Mouse (Mus musculus) left cerebral cortex, postnatal 25 days (tissue): ENCODE measurements around the gene Olfr1298. TPM values are rescaled to one million over a fixed set of nuclear protein-coding genes. Genes with fewer than 3 reads are reported as not detected.

Source experiments
- DNase-seq, 2 experiments: peaks; one replicate each; pipeline ENCODE4 v3.0.0; 2022; ENCODE audit warnings: low spot score in 2 of 2, mixed read lengths in 1 of 2
- intact Hi-C: fragments of 180-260 bp; cut with DNase I; formaldehyde crosslinking; loops from one replicate; pipeline ENCODE4 v1.15.1; 2025
- total RNA-seq, 2 experiments: library from RNA; stranded (reverse); gene quantifications; 2 replicates each; pipeline ENCODE4 v1.2.3; 2021

The Olfr1298 gene
- not detected for total RNA-seq

- intact Hi-C loops: no loop called here
- no peak for DNase-seq
Observed at GRCm38 (mm10) chr2:111649101-111649500, at the start of gene Olfr1298. Olfr1298 (minus strand) TSS chr2:111649201.

GRCm38 (mm10) chr2:111661119-111661518 lies 12.1 kb upstream of the Olfr1298 start, which contains the start of gene Olfr1299:
Olfr1299 (plus strand) TSS chr2:111661419.
- no peak for DNase-seq
- intact Hi-C loops: no loop called here

DNA sequence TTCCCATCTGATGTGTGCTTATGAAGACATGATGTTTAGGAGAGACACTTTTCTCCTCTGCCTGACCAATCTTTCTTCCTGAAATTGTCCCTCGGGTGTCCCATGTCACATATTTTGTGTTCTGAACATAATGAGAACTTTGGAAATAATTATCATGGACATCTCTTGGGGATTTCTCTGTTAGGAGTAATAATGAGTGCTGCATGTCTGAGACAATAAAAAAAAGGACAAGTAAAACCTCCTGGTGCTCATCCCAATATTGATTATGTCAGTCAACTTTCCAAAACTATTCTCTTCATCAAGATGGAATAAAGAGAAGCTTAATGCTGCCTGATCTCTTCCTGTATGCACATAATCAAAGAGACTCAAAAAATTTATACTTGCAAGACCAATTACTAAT lies 22.6 kb downstream of the Olfr1298 start, which contains the start of gene Olfr1297:
Gene Olfr1297, minus strand, starts transcription at position 101 of the 400 bp plus-strand sequence.
- intact Hi-C loops: no loop called here
- DNase-seq: no peak

Other genes starting within 250 kb of the Olfr1298 start
- gene Olfr1286, start 226.1 kb downstream of the Olfr1298 start, total RNA-seq: not detected
- not detected for gene Olfr1287, start 200.1 kb downstream of the Olfr1298 start, total RNA-seq
- gene Olfr1288, start 175.1 kb downstream of the Olfr1298 start, total RNA-seq: not detected
- gene Olfr1289, start 168.4 kb downstream of the Olfr1298 start, total RNA-seq: not detected
- not detected for gene Olfr1290, start 155.4 kb downstream of the Olfr1298 start, total RNA-seq
- not detected for gene Olfr1291-ps1, start 152.0 kb downstream of the Olfr1298 start, total RNA-seq
- not detected for gene Olfr1293-ps, start 124.0 kb downstream of the Olfr1298 start, total RNA-seq
- gene Olfr1294, start 108.9 kb downstream of the Olfr1298 start, total RNA-seq: not detected
- gene Olfr1295, start 79.5 kb downstream of the Olfr1298 start, total RNA-seq: not detected
- not detected for gene Olfr1297, start 22.7 kb downstream of the Olfr1298 start, total RNA-seq
- gene Olfr1299, start 12.2 kb upstream of the Olfr1298 start, total RNA-seq: not detected
- not detected for gene Olfr1301, start 101.8 kb upstream of the Olfr1298 start, total RNA-seq
- not detected for gene Olfr1302, start 128.2 kb upstream of the Olfr1298 start, total RNA-seq
- gene Olfr1303, start 171.1 kb upstream of the Olfr1298 start, total RNA-seq: not detected
- gene Olfr1305, start 227.9 kb upstream of the Olfr1298 start, total RNA-seq: not detected